Mouse (Mus musculus) midbrain, postnatal 0 days (tissue): ENCODE data around the gene Zbtb46. TPM values are rescaled to one million over a fixed set of nuclear protein-coding genes. Genes with fewer than 3 reads are reported as not detected.

Source experiments
- ATAC-seq: fragments of 200-750 bp; cut with Nextera tagmentation; 2 replicates; pipeline ENCODE4 v1.8.0; 2017; ENCODE audit warnings: moderate number of reproducible peaks, mild to moderate bottlenecking, moderate TSS enrichment, moderate library complexity; ENCODE audit not compliant: low FRiP score
- DNase-seq: peaks from one replicate; pipeline ENCODE4 v3.0.0-alpha.2; 2015; ENCODE audit warnings: low spot score
- H3K27ac ChIP-seq: fragments of 300-500 bp; sonication (generic); 2 replicates; pipeline ENCODE4 v1.5.1; 2014; ENCODE audit warnings: low read depth, mild to moderate bottlenecking, low read length, mixed read lengths
- H3K27me3 ChIP-seq: fragments of 300-500 bp; sonication (generic); 2 replicates; pipeline ENCODE4 v1.6.1; 2014; ENCODE audit warnings: low read length, control low read depth, mixed read lengths; ENCODE audit not compliant: insufficient read depth
- H3K36me3 ChIP-seq: fragments of 300-500 bp; sonication (generic); 2 replicates; pipeline ENCODE4 v1.6.1; 2014; ENCODE audit warnings: low read length, control low read depth, mixed read lengths; ENCODE audit not compliant: insufficient read depth
- H3K4me1 ChIP-seq: fragments of 300-500 bp; sonication (generic); 2 replicates; pipeline ENCODE4 v1.6.1; 2014; ENCODE audit warnings: mild to moderate bottlenecking, control low read depth, antibody characterized with exemption, low read length, mixed read lengths; ENCODE audit not compliant: insufficient read depth
- H3K4me2 ChIP-seq: fragments of 300-500 bp; sonication (generic); 2 replicates; pipeline ENCODE4 v1.6.1; 2014; ENCODE audit warnings: low read depth, mild to moderate bottlenecking, low read length, mixed read lengths; ENCODE audit not compliant: poor library complexity, severe bottlenecking
- H3K4me3 ChIP-seq: fragments of 300-500 bp; sonication (generic); 2 replicates; pipeline ENCODE4 v1.5.1; 2014; ENCODE audit warnings: low read depth, mild to moderate bottlenecking, low read length, moderate library complexity
- H3K9ac ChIP-seq: fragments of 300-500 bp; sonication (generic); replicated peaks from 2 replicates; pipeline ENCODE4 v1.6.1; 2014; ENCODE audit warnings: mild to moderate bottlenecking, low read length, moderate library complexity, mixed read lengths; ENCODE audit not compliant: poor library complexity, severe bottlenecking
- H3K9me3 ChIP-seq: fragments of 300-500 bp; sonication (generic); 2 replicates; pipeline ENCODE4 v1.6.1; 2016; ENCODE audit warnings: low read length, control low read depth
- CTCF ChIP-seq: IDR thresholded peaks from 2 replicates; pipeline ENCODE4 v1.5.1; 2016; ENCODE audit warnings: antibody characterized with exemption, mild to moderate bottlenecking
- WGBS: fragments of 180-500 bp; shearing (Covaris S2); extraction: QIAGEN DNeasy Blood & Tissue Kit; methylation state at CpG from one replicate; pipeline ENCODE4 v1.1.7; 2014; 5-methylcytosine and 5-hydroxymethylcytosine counted together
- polyA plus RNA-seq: library from polyadenylated mRNA; unstranded; fragments of >200 nt; fragmentation: Nextera tagmentation; extraction: Ambion mirVana; gene quantifications from 2 replicates; pipeline ENCODE4 v1.2.1, GENCODE M21; 2015
- total RNA-seq: library from RNA; depleted of rRNA; stranded (reverse); fragments of >200 nt; gene quantifications from 2 replicates; pipeline ENCODE4 v1.2.3, GENCODE M21; 2014

Zbtb46 gene
- total and polyA plus RNA-seq, 2 experiments from 2014 or later, result 18.4 to 25.8 TPM

- WGBS, result 72% methylated on average over 4 of the region's 4 CpGs
- no peak for ATAC-seq
- no peaks in the 10 kb centered on the region for H3K9me3 ChIP-seq
- no peaks in the 10 kb centered on the region; the same call in 1 of the 2 replicates for H3K27me3 ChIP-seq
- 0 out of 2 replicates have a peak, but pooled peaks cover 3% of the 10 kb centered on the region for H3K4me1 ChIP-seq
- no peak overlapping the region for H3K27ac ChIP-seq
- no peak for DNase-seq
- no peak overlapping the region for H3K4me3 ChIP-seq
- no peak overlapping the region for H3K9ac ChIP-seq
- no peak overlapping the region for H3K4me2 ChIP-seq
- no peak for TF ChIP-seq CTCF
- no peaks in the 10 kb centered on the region for H3K36me3 ChIP-seq
These were observed 7.0 kb downstream of the Zbtb46 start for GRCm38 (mm10) chr2:181452181-181452580.

- Histone ChIP-seq H3K4me2 (no peak overlapping the region), H3K27me3 (no peaks in the 10 kb centered on the region), H3K9me3 (no peaks in the 10 kb centered on the region), H3K27ac (no peak overlapping the region), H3K9ac (no peak overlapping the region), H3K4me1 (no peaks in the 10 kb centered on the region), H3K4me3 (no peak overlapping the region), H3K36me3 (no peaks in the 10 kb centered on the region)
- TF ChIP-seq CTCF, result no peak
- ATAC-seq (no peak), DNase-seq (no peak)
- 95% methylated on average over 2 of the region's 2 CpGs for WGBS
These were observed 16.2 kb downstream of the Zbtb46 start for GRCm38 (mm10) chr2:181443016-181443415.

- Histone ChIP-seq H3K4me2 (no peak overlapping the region), H3K9ac (no peak overlapping the region), H3K9me3 (no peaks in the 10 kb centered on the region), H3K27me3 (no peaks in the 10 kb centered on the region), H3K4me3 (no peak overlapping the region), H3K36me3 (no peaks in the 10 kb centered on the region), H3K27ac (no peak overlapping the region), H3K4me1 (no peaks in the 10 kb centered on the region)
- no peak for ATAC-seq
- DNase-seq, result no peak
- no peak for TF ChIP-seq CTCF
- WGBS, result 75% methylated on average over 4 of the region's 4 CpGs
These were observed 21.1 kb downstream of the Zbtb46 start for GRCm38 (mm10) chr2:181438176-181438575.

- no peaks in the 10 kb centered on the region for H3K9me3 ChIP-seq
- WGBS, result 83% methylated on average over 2 of the region's 2 CpGs
- H3K27me3 ChIP-seq, result no peaks in the 10 kb centered on the region
- no peak for DNase-seq
- no peak for TF ChIP-seq CTCF
- no peak for ATAC-seq
- no peak overlapping the region for H3K4me3 ChIP-seq
- H3K4me2 ChIP-seq, result no peak overlapping the region
- no peaks in the 10 kb centered on the region for H3K36me3 ChIP-seq
- no peak overlapping the region for H3K9ac ChIP-seq
- H3K27ac ChIP-seq, result no peak overlapping the region
- H3K4me1 ChIP-seq, result no peaks in the 10 kb centered on the region
These were observed 23.0 kb downstream of the Zbtb46 start for GRCm38 (mm10) chr2:181436246-181436645.

- H3K4me3 ChIP-seq, result no peak overlapping the region
- no peak overlapping the region for H3K4me2 ChIP-seq
- ATAC-seq, result no peak
- no peak for TF ChIP-seq CTCF
- H3K4me1 ChIP-seq, result no peaks in the 10 kb centered on the region
- no peaks in the 10 kb centered on the region for H3K27me3 ChIP-seq
- no peak for DNase-seq
- peaks cover 8% of the 10 kb centered on the region; the same call in 1 of the 2 replicates for H3K36me3 ChIP-seq
- 95% methylated on average over 9 of the region's 9 CpGs for WGBS
- no peak overlapping the region for H3K27ac ChIP-seq
- H3K9me3 ChIP-seq, result no peaks in the 10 kb centered on the region
- H3K9ac ChIP-seq, result no peak overlapping the region
These were observed 35.4 kb downstream of the Zbtb46 start for GRCm38 (mm10) chr2:181423834-181424233.

- H3K9ac ChIP-seq, result no peak overlapping the region
- H3K36me3 ChIP-seq, result peaks cover 8% of the 10 kb centered on the region; the same call in 1 of the 2 replicates
- H3K4me2 ChIP-seq, result no peak overlapping the region
- H3K9me3 ChIP-seq, result no peaks in the 10 kb centered on the region
- ATAC-seq (no peak), DNase-seq (no peak)
- TF ChIP-seq CTCF, result no peak
- H3K4me1 ChIP-seq, result no peaks in the 10 kb centered on the region
- no peak overlapping the region for H3K4me3 ChIP-seq
- no peak overlapping the region for H3K27ac ChIP-seq
- 77% methylated on average over 4 of the region's 4 CpGs for WGBS
- H3K27me3 ChIP-seq, result no peaks in the 10 kb centered on the region
These were observed 38.2 kb downstream of the Zbtb46 start for GRCm38 (mm10) chr2:181420903-181421638.
